Mouse (Mus musculus) retina, postnatal 1 day (tissue): ENCODE measurements around the gene Olfr8.
"Not testable (repeated sequence)": the region's sequence is repeated elsewhere in the genome, so short reads cannot be mapped to it uniquely, and the experiment has no call there.

Experiments
- DNase-seq: peaks from one replicate; pipeline ENCODE4 v3.0.0-alpha.2; 2012

Gene Olfr8

DNA sequence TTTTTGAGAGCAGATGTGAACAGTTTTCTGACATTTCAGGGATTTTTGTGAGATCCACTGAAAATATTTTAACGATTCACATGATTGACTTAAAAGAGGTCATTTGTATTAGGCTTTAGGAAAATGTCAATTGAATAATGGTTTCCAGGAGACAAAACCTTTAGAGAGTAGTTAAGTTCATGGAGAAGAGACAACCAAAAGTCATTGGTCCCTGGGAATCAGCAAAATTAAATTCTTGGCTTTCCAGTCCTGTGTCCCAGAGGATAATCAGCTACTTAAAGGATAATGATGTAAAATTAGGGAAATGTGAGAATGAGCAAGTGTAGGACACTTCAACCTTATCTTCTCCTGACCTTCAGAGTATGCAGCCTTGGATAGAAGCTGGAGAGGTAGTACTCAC, at the start of gene Olfr8:
Gene Olfr8 (plus strand): TSS at position 301 of the 400 bp plus-strand sequence.
- DNase-seq, result not testable (repeated sequence)

DNA sequence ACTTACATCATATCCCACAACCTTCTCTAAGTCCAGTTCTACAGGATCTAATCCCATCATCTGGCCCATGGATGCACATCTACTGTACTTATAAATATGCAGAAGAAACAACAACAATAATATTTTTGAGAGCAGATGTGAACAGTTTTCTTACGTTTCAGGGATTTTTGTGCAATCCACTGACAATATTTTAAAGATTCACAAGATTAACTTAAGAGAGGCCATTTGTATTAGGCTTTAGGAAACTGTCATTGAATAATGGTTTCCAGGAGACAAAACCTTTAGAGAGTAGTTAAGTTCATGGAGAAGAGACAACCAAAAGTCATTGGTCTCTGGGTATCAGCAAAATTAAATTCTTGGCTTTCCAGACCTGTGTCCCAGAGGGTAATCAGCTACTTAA, 37.6 kb upstream of the Olfr8 start, which contains the start of gene Olfr1354:
Gene Olfr1354 (plus strand): TSS at position 301 of the 400 bp plus-strand sequence.
- not testable (repeated sequence) for DNase-seq

GRCm38 (mm10) chr10:78963009-78963408, 12.6 kb downstream of the Olfr8 start, which contains the start of gene Olfr1353:
Gene Olfr1353, plus strand, starts transcription at chr10:78963309.
- DNase-seq, result not testable (repeated sequence)

GRCm38 (mm10) chr10:78980750-78981149, 30.3 kb downstream of the Olfr8 start, which contains the start of gene Olfr1352:
Gene Olfr1352, plus strand, starts transcription at chr10:78981050.
- DNase-seq, result no peak
